Mouse (Mus musculus) limb, embryonic 11.5 days (tissue): ENCODE measurements around the gene Eif2ak2. TPM values are rescaled to one million over a fixed set of nuclear protein-coding genes. Genes with fewer than 3 reads are reported as not detected.
A peak's percentile ranks its signal among the peaks of the same experiment; 100 is the strongest.

ENCODE experiments used
- ATAC-seq: fragments of 200-750 bp; cut with Nextera tagmentation; 2 replicates; pipeline ENCODE4 v1.8.0; 2017; ENCODE audit warnings: low read depth; ENCODE audit not compliant: insufficient number of reproducible peaks, low FRiP score, low TSS enrichment
- DNase-seq: peaks from one replicate; pipeline ENCODE4 v3.0.0-alpha.2; 2015; ENCODE audit warnings: low spot score
- H3K27ac ChIP-seq: fragments of 300-500 bp; sonication (generic); replicated peaks from 2 replicates; pipeline ENCODE4 v1.5.1; 2014; ENCODE audit warnings: low read depth, mild to moderate bottlenecking, low read length
- H3K27me3 ChIP-seq: fragments of 300-500 bp; sonication (generic); 2 replicates; pipeline ENCODE4 v1.6.1; 2014; ENCODE audit warnings: mild to moderate bottlenecking, low read length, mixed read lengths; ENCODE audit not compliant: control insufficient read depth, insufficient read depth
- H3K36me3 ChIP-seq: fragments of 300-500 bp; sonication (generic); 2 replicates; pipeline ENCODE4 v1.6.1; 2014; ENCODE audit warnings: mild to moderate bottlenecking, low read length, moderate library complexity, mixed read lengths; ENCODE audit not compliant: control insufficient read depth, insufficient read depth
- H3K4me1 ChIP-seq: fragments of 300-500 bp; sonication (generic); 2 replicates; pipeline ENCODE4 v1.6.1; 2014; ENCODE audit warnings: low read length, mixed read lengths; ENCODE audit not compliant: control insufficient read depth, insufficient read depth
- H3K4me2 ChIP-seq: fragments of 300-500 bp; sonication (generic); 2 replicates; pipeline ENCODE4 v1.6.1; 2014; ENCODE audit warnings: low read depth, mild to moderate bottlenecking, moderate library complexity; ENCODE audit not compliant: severe bottlenecking
- H3K4me3 ChIP-seq: fragments of 300-500 bp; sonication (generic); 2 replicates; pipeline ENCODE4 v1.5.1; 2014; ENCODE audit warnings: low read depth, low read length
- H3K9ac ChIP-seq: fragments of 300-500 bp; sonication (generic); 2 replicates; pipeline ENCODE4 v1.6.1; 2014; ENCODE audit warnings: mild to moderate bottlenecking, low read length
- H3K9me3 ChIP-seq: fragments of 300-500 bp; sonication (generic); 2 replicates; pipeline ENCODE4 v1.6.1; 2016; ENCODE audit warnings: low read length; ENCODE audit not compliant: control insufficient read depth
- WGBS: fragments of 180-500 bp; shearing (Covaris S2); extraction: QIAGEN DNeasy Blood & Tissue Kit; methylation state at CpG from one replicate; pipeline ENCODE4 v1.1.7; 2014; 5-methylcytosine and 5-hydroxymethylcytosine counted together
- polyA plus RNA-seq: library from polyadenylated mRNA; unstranded; fragments of >200 nt; fragmentation: Nextera tagmentation; extraction: Ambion mirVana; gene quantifications from 2 replicates; pipeline ENCODE4 v1.2.1, GENCODE M21; 2014

Eif2ak2 gene
- polyA plus RNA-seq, 1 experiment from 2014 or later, result 8.6 TPM

DNA sequence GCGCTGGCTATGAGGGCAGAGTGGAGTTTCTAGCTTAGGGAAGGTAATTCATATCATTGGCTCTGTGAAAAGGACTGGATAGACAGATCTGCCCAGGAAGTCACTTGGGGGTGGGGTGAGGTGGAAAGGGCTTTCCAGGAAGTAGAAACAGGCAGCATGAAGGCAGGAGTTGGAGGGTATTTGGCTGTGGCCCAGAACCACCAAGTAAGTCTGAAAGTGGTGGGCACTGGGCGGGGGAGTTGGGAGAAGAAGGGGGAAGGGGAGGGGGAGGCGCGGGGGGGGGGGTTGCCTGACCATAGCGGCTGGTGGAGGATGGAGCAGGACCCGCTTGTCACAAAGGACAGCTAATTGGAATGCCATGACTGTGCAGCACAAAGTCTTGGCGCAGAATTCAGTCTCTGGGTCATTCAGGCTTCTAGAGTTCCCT, 482 bp downstream of the Eif2ak2 start:
- DNase-seq (peak; percentile 40), ATAC-seq (peak; percentile 24)
- H3K9ac ChIP-seq, result peak overlapping the region; percentile 79
- H3K4me1 ChIP-seq, result no peaks in the 10 kb centered on the region
- H3K27ac ChIP-seq, result no peak overlapping the region
- H3K4me2 ChIP-seq, result peak overlapping the region; percentile 64
- H3K27me3 ChIP-seq, result no peaks in the 10 kb centered on the region
- H3K36me3 ChIP-seq, result peaks cover 2% of the 10 kb centered on the region; the same call in 1 of the 2 replicates
- H3K4me3 ChIP-seq, result peak overlapping the region; percentile 51
- no peaks in the 10 kb centered on the region for H3K9me3 ChIP-seq
- 11% methylated on average over 7 of the region's 7 CpGs for WGBS

DNA sequence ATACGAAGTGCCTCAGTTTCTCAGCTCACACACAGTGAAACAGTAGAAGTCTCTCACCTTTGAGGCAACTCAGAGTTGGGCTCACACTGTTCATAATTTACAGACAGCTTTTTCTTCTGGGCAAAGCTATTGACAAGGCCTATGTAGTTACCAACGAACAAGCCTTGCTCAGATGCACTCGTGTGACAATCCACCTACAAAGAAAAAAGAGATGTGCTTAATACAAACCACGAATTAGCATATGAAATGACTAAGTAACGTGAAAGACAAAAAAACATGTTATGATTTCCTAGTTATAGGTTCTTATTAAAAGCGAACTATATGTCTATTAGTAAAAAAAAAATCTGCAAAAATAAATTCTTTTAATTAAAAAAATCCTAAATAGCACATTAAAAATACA, 8.5 kb downstream of the Eif2ak2 start:
- Histone ChIP-seq H3K9ac (no peak overlapping the region), H3K4me3 (no peak overlapping the region), H3K27ac (no peak overlapping the region), H3K4me2 (no peak overlapping the region), H3K9me3 (no peaks in the 10 kb centered on the region), H3K4me1 (no peaks in the 10 kb centered on the region), H3K27me3 (no peaks in the 10 kb centered on the region), H3K36me3 (peaks cover 3% of the 10 kb centered on the region)
- ATAC-seq, result no peak
- DNase-seq, result no peak
- WGBS, result 95% methylated on average over 6 of the region's 6 CpGs

DNA sequence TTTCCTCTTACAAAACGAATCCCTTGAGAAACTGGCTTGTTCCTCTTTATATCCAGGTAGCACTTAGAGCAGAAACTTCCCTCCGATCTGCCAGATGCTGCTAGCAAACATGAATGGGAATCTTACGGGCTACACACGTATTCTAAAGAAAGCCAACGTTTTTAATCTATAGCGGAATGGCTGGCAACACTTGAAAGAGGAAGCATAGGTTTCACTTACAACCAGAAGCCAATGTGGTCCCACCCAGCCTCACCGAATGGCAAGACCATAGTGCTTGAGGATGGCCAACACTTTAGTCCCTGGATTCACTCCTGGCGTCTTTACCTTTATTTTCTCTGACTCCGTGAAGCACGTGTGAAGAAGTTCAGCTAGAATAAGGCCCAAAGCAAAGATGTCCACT, 26.1 kb downstream of the Eif2ak2 start:
- Histone ChIP-seq H3K4me2 (no peak overlapping the region), H3K4me1 (no peaks in the 10 kb centered on the region), H3K9ac (no peak overlapping the region), H3K36me3 (peaks cover 2% of the 10 kb centered on the region; the same call in 1 of the 2 replicates), H3K27me3 (no peaks in the 10 kb centered on the region), H3K9me3 (no peaks in the 10 kb centered on the region), H3K27ac (no peak overlapping the region), H3K4me3 (no peak overlapping the region)
- 90% methylated on average over 10 of the region's 10 CpGs for WGBS
- ATAC-seq (no peak), DNase-seq (no peak)

DNA sequence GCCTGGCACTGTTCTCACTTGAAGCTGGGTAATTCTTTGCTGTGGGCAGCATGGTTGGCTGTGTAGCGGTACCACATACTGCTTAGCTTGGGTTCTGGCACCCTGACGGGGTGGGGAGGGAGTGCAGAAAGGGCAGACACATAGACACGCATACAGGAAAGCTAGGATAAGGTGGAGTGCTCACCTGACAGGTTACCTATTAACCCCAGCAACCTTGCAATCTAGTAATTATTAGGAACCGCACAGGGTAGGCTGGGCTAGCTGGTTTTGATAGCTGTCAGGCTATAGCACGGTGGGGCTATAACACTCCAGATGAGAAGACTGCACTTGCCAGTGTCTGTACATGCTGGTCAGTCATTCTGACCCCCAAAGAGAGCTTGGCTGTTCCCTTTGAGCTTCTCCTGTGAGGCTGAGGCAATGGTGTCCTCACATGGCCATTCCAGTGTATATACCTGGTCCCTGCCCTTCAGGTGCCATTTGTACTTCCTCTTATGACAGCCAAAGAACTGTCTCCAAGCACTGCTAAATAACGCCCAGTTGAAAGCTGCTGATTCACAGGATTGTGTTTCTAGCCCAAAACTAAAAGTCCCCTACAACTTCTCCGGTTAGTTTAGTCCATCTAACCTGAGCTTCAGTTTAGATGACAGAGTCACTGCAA, 40.0 kb downstream of the Eif2ak2 start:
- no peak overlapping the region for H3K4me2 ChIP-seq
- peaks cover 15% of the 10 kb centered on the region for H3K36me3 ChIP-seq
- no peaks in the 10 kb centered on the region for H3K9me3 ChIP-seq
- no peaks in the 10 kb centered on the region for H3K4me1 ChIP-seq
- H3K27me3 ChIP-seq, result no peaks in the 10 kb centered on the region
- H3K27ac ChIP-seq, result no peak overlapping the region
- ATAC-seq (no peak), DNase-seq (no peak)
- 94% methylated on average over 7 of the region's 7 CpGs for WGBS
- no peak overlapping the region for H3K9ac ChIP-seq
- no peak overlapping the region for H3K4me3 ChIP-seq

DNA sequence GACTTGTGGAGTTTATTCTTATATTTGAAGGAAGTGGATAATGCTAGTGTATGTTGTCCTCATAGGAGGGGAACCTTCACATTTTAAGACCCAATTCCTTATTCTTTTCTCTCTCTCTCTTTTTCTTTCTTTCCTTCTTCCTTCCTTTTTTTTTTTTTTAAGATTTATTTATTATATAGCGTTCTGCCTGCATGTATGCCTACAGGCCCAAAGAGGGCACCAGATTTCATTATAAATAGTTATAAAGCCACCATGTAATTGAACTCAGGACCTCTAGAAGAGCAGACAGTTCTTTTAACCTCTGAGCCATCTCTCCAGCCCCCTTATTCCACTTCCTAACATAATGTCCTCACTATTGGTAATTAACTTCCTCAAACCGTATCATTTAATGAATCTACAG, 46.3 kb downstream of the Eif2ak2 start:
- Histone ChIP-seq H3K27me3 (no peaks in the 10 kb centered on the region), H3K4me3 (peak overlapping the region; percentile 85), H3K9me3 (no peaks in the 10 kb centered on the region), H3K27ac (no peak overlapping the region), H3K36me3 (no peaks in the 10 kb centered on the region; the same call in 1 of the 2 replicates), H3K9ac (peak overlapping the region; percentile 62), H3K4me2 (peak overlapping the region; percentile 77), H3K4me1 (no peaks in the 10 kb centered on the region)
- DNase-seq (no peak), ATAC-seq (no peak)
- 34% methylated on average over 2 of the region's 2 CpGs for WGBS

DNA sequence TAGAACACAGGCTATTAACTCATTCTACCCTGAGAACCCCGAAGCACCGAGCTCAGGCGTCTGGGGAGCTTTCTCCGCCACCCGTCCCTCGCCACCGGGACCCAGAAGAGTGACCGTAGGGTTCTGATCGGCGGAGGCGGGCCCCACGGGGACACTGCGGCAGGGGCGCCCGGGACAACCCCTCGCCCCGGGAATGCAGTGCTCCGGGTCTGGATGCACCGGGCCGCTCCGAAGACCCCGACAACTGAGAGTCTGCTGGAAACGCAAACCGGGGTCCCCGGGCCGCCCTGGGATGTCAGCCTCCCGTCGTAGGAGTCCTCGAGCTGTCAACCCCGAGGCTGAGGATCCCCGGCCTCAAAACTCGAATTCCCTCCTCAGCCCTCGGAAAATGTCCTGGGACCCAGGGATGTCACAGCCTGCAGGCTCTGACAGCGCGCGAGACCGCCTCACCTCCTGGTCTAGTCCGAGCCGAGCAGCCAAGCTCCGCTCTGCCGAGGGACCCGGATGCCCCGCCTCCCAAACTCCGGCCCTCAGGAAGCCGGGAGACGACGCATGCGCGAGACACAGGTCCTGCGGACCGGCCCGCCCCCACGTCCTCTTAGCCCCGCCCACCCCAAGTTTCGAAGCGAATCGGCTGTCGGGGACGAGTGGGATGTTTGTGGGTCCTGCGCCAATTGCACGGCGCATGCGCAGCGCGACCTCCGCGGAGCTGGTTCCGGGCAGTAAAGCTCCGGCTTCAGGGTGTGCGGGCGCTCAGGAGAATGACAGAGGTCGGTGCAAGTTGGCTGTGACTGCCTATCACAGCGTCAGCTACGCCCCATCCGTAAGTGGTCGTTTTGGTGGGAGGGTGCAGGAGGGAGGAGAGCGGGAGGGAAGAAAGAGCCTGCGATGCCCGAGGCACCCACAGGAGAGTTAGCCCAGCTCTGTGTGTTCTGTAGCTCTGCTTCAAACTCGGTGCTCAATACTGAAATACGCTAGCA, 47.2 kb downstream of the Eif2ak2 start, which contains the start of the genes Heatr5b and Gpatch11:
TSS of gene Heatr5b (minus strand) at position 509 of the 980 bp plus-strand sequence.
TSS of gene Gpatch11 (plus strand) at position 712 of the 980 bp plus-strand sequence.
- Histone ChIP-seq H3K4me2 (peak within 1 kb of the TSS; percentile 77), H3K9ac (peak within 1 kb of the TSS; percentile 81), H3K4me1 (no peaks in the 10 kb centered on the region), H3K9me3 (no peaks in the 10 kb centered on the region), H3K36me3 (no peaks in the 10 kb centered on the region; the same call in 1 of the 2 replicates), H3K4me3 (peak within 1 kb of the TSS; percentile 85), H3K27ac (peak within 1 kb of the TSS; percentile 55; the same call in 1 of the 2 replicates), H3K27me3 (no peaks in the 10 kb centered on the region)
- WGBS, result under 1% methylated on average over 81 of the region's 81 CpGs
- peak; percentile 99 for DNase-seq
- peak; percentile 99 for ATAC-seq

DNA sequence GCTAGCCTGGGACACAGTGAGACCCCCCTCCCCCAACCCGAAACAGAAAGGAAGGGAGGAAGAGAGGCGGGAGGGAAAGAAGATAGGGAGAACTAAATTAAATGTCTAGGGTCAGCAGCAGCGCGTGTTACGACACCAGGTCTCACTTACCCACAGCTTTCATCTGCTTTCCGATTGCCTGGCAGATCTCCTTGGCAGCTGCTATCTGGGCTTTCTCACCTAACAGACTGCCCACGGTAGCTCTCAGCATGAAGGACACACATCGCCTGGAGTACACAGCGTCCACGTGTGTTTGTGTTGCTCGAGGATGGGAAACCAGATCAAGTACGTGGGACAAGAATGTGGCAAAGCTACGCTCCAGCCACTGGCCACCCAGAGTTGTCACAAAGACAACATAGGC, 58.0 kb downstream of the Eif2ak2 start:
- no peak overlapping the region for H3K9ac ChIP-seq
- H3K36me3 ChIP-seq, result peaks cover 10% of the 10 kb centered on the region
- H3K27ac ChIP-seq, result no peak overlapping the region
- no peak overlapping the region for H3K4me3 ChIP-seq
- no peaks in the 10 kb centered on the region for H3K27me3 ChIP-seq
- 88% methylated on average over 13 of the region's 13 CpGs for whole genome bisulfite sequencing
- ATAC-seq, result no peak
- DNase-seq, result no peak
- H3K4me1 ChIP-seq, result no peaks in the 10 kb centered on the region
- H3K4me2 ChIP-seq, result no peak overlapping the region
- H3K9me3 ChIP-seq, result no peaks in the 10 kb centered on the region

DNA sequence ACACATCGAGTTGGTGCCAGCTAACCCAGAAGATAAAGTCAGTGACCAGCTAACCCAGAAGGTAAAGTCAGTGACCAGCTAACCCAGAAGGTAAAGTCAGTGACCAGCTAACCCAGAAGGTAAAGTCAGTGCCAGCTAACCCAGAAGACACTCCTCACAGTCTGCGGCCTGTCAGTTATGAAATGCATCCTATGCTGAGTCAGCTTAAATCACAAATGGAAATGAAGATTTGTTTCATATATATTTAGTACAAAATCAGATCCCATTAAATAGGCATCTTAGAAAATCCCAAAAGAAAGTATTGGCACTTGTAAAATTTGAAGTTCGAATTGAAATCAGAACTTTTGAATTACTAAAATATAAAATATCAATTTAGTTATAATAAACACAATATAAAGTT, 72.8 kb downstream of the Eif2ak2 start:
- H3K36me3 ChIP-seq, result 0 out of 2 replicates have a peak, but pooled peaks cover 3% of the 10 kb centered on the region
- WGBS, result 94% methylated on average over 3 of the region's 3 CpGs

More for the DNA sequence above, 72.8 kb downstream of the Eif2ak2 start:
- Histone ChIP-seq H3K4me2 (no peak overlapping the region), H3K27me3 (no peaks in the 10 kb centered on the region), H3K9me3 (no peaks in the 10 kb centered on the region), H3K4me1 (no peaks in the 10 kb centered on the region), H3K9ac (no peak overlapping the region), H3K4me3 (no peak overlapping the region), H3K27ac (no peak overlapping the region)
- DNase-seq (no peak), ATAC-seq (no peak)
